Mouse (Mus musculus) heart, adult 2 months (tissue): Measurements from ENCODE around the gene Ssrp1. TPM values are rescaled to one million over a fixed set of nuclear protein-coding genes. Genes with fewer than 3 reads are reported as not detected.

Experiments
- DNase-seq, 2 experiments: peaks; one replicate each; pipeline ENCODE4 v3.0.0; 2021
- H3K27ac ChIP-seq: fragments of 200-600 bp; 2 replicates; pipeline ENCODE4 v1.8.1; 2022
- H3K27me3 ChIP-seq: fragments of 200-500 bp; 2 replicates; pipeline ENCODE4 v1.6.1; 2012; ENCODE audit warnings: mild to moderate bottlenecking, low read length, inconsistent platforms, mixed read lengths; ENCODE audit not compliant: control insufficient read depth, insufficient read depth
- H3K36me3 ChIP-seq: fragments of 200-500 bp; 2 replicates; pipeline ENCODE4 v1.6.1; 2012; ENCODE audit warnings: low read length, inconsistent platforms; ENCODE audit not compliant: control insufficient read depth, insufficient read depth
- H3K4me1 ChIP-seq: fragments of 200-500 bp; 2 replicates; pipeline ENCODE4 v1.6.1; 2011; ENCODE audit warnings: low read length; ENCODE audit not compliant: control insufficient read depth, insufficient read depth
- H3K4me3 ChIP-seq: fragments of 200-600 bp; 2 replicates; pipeline ENCODE4 v1.8.1; 2022
- H3K79me2 ChIP-seq: fragments of 200-500 bp; replicated peaks from 2 replicates; pipeline ENCODE4 v1.6.1; 2012; ENCODE audit warnings: mild to moderate bottlenecking, inconsistent platforms, low read length, moderate library complexity, mixed read lengths; ENCODE audit not compliant: control insufficient read depth, insufficient read depth
- H3K9ac ChIP-seq: fragments of 200-500 bp; 2 replicates; pipeline ENCODE4 v1.6.1; 2012; ENCODE audit warnings: low read depth, mild to moderate bottlenecking, control low read depth, inconsistent platforms, low read length, mixed read lengths
- CTCF ChIP-seq: fragments of 200-600 bp; IDR thresholded peaks from 2 replicates; pipeline ENCODE4 v1.8.1; 2022; ENCODE audit warnings: antibody characterized with exemption, mild to moderate bottlenecking, moderate library complexity
- EP300 ChIP-seq: fragments of 200-500 bp; IDR thresholded peaks from 2 replicates; pipeline ENCODE4 v1.6.1; 2011; ENCODE audit warnings: low read depth, low read length, control low read depth; ENCODE audit not compliant: insufficient read depth
- POLR2A ChIP-seq: fragments of 200-500 bp; IDR thresholded peaks from 2 replicates; pipeline ENCODE4 v1.6.1; 2011; ENCODE audit warnings: mild to moderate bottlenecking, low read depth, low read length, control low read depth; ENCODE audit not compliant: insufficient read depth
- WGBS: fragments of 180-500 bp; shearing (Covaris S2); methylation state at CpG from one replicate; pipeline ENCODE4 v1.1.7; 2018; 5-methylcytosine and 5-hydroxymethylcytosine counted together
- intact Hi-C: fragments of 180-260 bp; cut with DNase I; formaldehyde crosslinking; loops from one replicate; pipeline ENCODE4 v1.15.1; 2025
- polyA plus RNA-seq: library from polyadenylated mRNA; depleted of rRNA; stranded (reverse); fragments of >200 nt; gene quantifications from 2 replicates; pipeline ENCODE4 v1.2.3, GENCODE M21; 2012
- total RNA-seq, 2 experiments: library from RNA; stranded (reverse); gene quantifications; 2 replicates each; pipeline ENCODE4 v1.2.3; 2021

The Ssrp1 gene
- total and polyA plus RNA-seq, 3 experiments = 38.8 to 39.6 (median 39.0) TPM

DNA sequence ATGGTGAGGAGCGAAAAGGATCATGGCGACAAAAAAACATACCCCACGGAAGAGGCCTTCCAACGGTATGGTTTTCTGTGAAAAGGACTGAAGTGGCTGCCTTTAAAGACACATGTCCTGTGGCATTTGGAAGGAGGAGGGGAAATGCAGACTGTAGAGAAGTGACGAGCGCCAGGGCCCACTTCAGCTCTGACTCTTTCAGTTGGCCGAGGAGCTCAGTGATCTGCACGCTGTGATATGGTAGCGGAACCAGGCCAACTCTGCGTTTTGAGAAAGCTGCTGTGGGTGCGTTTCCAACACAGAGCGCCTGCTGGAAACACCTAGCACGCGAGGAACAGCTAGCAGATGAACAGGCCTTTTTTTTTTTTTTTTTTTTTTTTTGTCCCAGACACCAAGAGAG is 24.4 kb upstream of the Ssrp1 start:
- 64% methylated on average over 14 of the region's 14 CpGs for WGBS
- Histone ChIP-seq H3K79me2 (no peaks in the 10 kb centered on the region), H3K27ac (no peak overlapping the region; the same call in 1 of the 2 replicates), H3K36me3 (no peaks in the 10 kb centered on the region), H3K4me3 (no peak overlapping the region), H3K27me3 (no peaks in the 10 kb centered on the region), H3K4me1 (peaks cover 6% of the 10 kb centered on the region), H3K9ac (no peak overlapping the region)
- intact Hi-C loops = no loop called here
- TF ChIP-seq EP300 = no peak
- no peak for TF ChIP-seq POLR2A
- no peak for TF ChIP-seq CTCF
- no peak for DNase-seq

DNA sequence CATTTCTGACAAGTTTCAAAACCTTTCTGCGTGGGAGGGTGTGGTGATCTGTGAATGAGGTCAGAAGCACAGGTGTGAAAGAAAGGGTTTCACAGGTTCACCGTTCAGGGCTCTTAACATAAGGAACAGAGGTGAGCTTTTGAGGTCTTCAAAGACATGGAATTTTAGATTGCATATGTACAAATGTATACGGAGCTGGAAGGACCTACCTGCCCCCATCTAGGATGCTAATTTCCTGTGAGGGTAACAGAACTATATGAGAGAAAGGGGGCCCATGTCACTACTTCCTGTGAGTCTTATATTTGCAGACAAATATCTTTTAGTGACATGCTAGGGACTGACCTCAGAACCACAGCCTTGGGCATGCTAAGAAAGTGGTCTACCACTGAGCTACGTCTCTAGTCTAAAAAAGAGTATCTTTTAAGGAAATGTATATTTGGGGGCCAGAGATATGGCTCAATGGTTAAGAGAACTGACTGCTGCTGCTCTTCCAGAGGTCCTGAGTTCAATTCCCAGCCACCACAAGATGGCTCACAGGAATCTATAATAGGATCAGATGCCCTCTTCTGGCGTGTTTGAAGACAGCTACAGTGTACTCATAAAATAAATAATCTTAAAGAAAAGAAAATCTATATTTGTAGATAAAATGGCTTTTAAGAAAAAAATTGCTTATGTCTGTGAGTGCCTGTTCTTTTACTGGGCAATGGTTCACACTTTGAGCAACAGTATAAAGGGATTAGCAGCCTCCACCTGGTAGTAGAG is 23.0 kb upstream of the Ssrp1 start:
- no peak overlapping the region for H3K4me3 ChIP-seq
- peaks cover 6% of the 10 kb centered on the region for H3K4me1 ChIP-seq
- no peak for DNase-seq
- no peak overlapping the region for H3K9ac ChIP-seq
- no peaks in the 10 kb centered on the region for H3K79me2 ChIP-seq
- no peaks in the 10 kb centered on the region for H3K36me3 ChIP-seq
- TF ChIP-seq POLR2A (no peak), EP300 (no peak), CTCF (no peak)
- no peaks in the 10 kb centered on the region for H3K27me3 ChIP-seq
- H3K27ac ChIP-seq = no peak overlapping the region
- intact Hi-C loops = no loop called here
- WGBS = 88% methylated on average over 5 of the region's 5 CpGs

DNA sequence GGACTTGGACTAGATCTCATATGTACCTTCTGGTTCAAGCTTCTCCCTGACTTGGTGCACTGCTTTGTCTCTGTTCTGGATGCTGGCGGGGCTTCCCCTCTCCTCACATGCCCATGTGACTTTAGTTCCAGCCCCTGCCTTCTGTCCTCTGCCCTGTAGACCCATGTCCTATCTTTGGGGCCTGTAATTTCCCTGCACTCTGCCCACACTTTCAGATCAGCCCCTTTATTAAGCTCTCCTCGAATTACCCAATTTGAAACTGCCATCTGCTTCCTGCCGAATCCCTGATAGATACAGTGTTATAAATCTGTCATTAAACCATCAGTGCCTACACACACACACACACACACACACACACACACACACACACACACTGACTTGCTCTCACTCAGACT is 22.4 kb upstream of the Ssrp1 start:
- DNase-seq = no peak
- no peaks in the 10 kb centered on the region for H3K36me3 ChIP-seq
- no peaks in the 10 kb centered on the region for H3K79me2 ChIP-seq
- H3K27me3 ChIP-seq = no peaks in the 10 kb centered on the region
- TF ChIP-seq POLR2A = no peak
- TF ChIP-seq EP300 = no peak
- no peak for TF ChIP-seq CTCF
- intact Hi-C loops = no loop called here
- no peak overlapping the region for H3K27ac ChIP-seq
- no peak overlapping the region for H3K4me3 ChIP-seq
- peaks cover 6% of the 10 kb centered on the region for H3K4me1 ChIP-seq
- H3K9ac ChIP-seq = no peak overlapping the region
- 67% methylated on average over 3 of the region's 3 CpGs for WGBS

DNA sequence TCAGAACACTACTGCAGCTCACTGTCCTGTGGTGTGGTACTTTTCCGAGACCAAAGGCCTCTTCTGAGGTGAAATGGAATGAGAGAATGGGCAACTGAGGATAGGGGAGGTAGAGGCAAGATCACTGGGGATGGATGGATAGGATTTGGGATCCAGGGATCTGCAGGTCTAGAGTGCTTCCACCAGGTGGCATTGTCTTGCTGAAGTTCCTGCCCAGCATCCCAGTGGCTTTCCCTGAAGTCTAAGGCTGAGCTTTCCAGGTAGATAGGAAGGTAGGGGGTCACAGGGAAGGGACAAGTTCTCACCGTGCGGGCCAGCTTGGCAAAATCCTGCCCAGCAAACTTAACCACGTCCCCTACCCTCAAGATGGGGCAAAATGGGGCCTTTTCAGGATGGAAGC is 15.0 kb upstream of the Ssrp1 start:
- Histone ChIP-seq H3K79me2 (no peaks in the 10 kb centered on the region), H3K4me3 (no peak overlapping the region), H3K9ac (no peak overlapping the region), H3K27me3 (no peaks in the 10 kb centered on the region), H3K36me3 (no peaks in the 10 kb centered on the region), H3K4me1 (no peaks in the 10 kb centered on the region), H3K27ac (no peak overlapping the region)
- intact Hi-C loops = loop anchor here (1.0 to 5.0 kb wide), 2 partner anchors 224 to 540 kb away; no protein-coding TSS in a partner anchor
- DNase-seq = no peak
- WGBS = 23% methylated on average over 4 of the region's 4 CpGs
- TF ChIP-seq EP300 (no peak), CTCF (peak; percentile 72), POLR2A (no peak)

DNA sequence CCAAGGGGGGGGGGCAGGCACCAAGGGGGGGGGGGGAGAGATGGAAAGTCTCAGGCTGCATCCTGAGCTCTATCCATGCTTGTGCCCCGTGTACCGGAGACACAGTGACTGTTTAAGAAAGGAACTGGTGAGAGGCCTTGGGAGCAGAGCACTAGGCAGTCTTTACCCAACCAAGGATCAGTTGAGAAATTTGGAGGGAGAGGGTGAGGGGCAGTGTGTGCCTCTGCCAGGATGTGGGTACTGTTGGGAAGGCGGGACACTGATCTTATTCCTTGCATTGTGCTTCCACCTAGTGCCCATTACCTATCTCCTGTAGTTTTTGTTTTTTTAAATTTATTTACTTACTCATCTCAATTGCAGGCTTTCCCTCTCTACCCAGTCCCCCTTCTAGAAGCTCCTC is 10.9 kb upstream of the Ssrp1 start:
- H3K9ac ChIP-seq = no peak overlapping the region

DNA sequence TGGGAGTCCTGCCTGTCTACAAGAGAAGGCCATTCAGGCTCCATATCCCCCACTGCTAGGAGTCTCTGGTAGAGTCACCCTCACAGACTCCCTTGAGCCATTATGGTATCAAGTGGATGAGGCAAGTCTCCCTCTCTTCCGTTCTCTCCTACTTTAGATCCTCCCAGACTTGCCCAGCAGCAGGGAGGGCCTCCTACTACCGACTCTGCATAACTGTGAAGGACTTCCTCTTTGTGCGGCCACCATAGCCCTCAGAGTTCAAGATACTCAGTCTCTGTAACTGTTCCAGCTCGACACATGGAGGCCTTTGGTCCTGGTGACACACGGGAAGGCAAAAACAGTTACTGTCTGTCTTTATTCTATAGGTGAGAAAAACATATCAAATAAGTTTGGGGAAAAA is 9.8 kb upstream of the Ssrp1 start:
- intact Hi-C loops = no loop called here
- H3K4me1 ChIP-seq = no peaks in the 10 kb centered on the region
- TF ChIP-seq POLR2A = no peak
- WGBS = 51% methylated on average over 5 of the region's 5 CpGs
- no peaks in the 10 kb centered on the region for H3K27me3 ChIP-seq
- no peaks in the 10 kb centered on the region for H3K36me3 ChIP-seq
- H3K27ac ChIP-seq = no peak overlapping the region
- no peak overlapping the region for H3K4me3 ChIP-seq
- H3K9ac ChIP-seq = no peak overlapping the region
- H3K79me2 ChIP-seq = no peaks in the 10 kb centered on the region
- no peak for DNase-seq

More for the DNA sequence above, 10.9 kb upstream of the Ssrp1 start:
- Histone ChIP-seq H3K27ac (no peak overlapping the region), H3K27me3 (no peaks in the 10 kb centered on the region), H3K4me1 (no peaks in the 10 kb centered on the region), H3K36me3 (no peaks in the 10 kb centered on the region), H3K79me2 (no peaks in the 10 kb centered on the region), H3K4me3 (no peak overlapping the region)
- 61% methylated on average over 3 of the region's 3 CpGs for WGBS
- DNase-seq = no peak
- TF ChIP-seq CTCF = no peak
- no peak for TF ChIP-seq EP300
- no peak for TF ChIP-seq POLR2A
- intact Hi-C loops = no loop called here
